Mouse (Mus musculus): Measurements from ENCODE around the gene Blm. TPM values are rescaled to one million over a fixed set of nuclear protein-coding genes. Genes with fewer than 3 reads are reported as not detected.

Blm gene
- polyA plus RNA-seq, 1 experiment from 2014 or later: 10.1 TPM

- Histone ChIP-seq H3K4me1 (peaks cover 4% of the 10 kb centered on the region; the same call in 1 of the 2 replicates), H3K9me3 (no peaks in the 10 kb centered on the region), H3K27ac (no peak overlapping the region), H3K9ac (no peak overlapping the region), H3K4me2 (peak overlapping the region; percentile 18; the same call in 1 of the 2 replicates), H3K27me3 (replicated peaks) (no peaks in the 10 kb centered on the region), H3K36me3 (replicated peaks) (no peaks in the 10 kb centered on the region), H3K4me3 (no peak overlapping the region)
- ATAC-seq (replicated peaks): no peak
- 20% methylated on average over 20 of the region's 20 CpGs for WGBS
These were observed 112.0 kb downstream of the Blm start for GRCm38 (mm10) chr7:80422759-80423480.

DNA sequence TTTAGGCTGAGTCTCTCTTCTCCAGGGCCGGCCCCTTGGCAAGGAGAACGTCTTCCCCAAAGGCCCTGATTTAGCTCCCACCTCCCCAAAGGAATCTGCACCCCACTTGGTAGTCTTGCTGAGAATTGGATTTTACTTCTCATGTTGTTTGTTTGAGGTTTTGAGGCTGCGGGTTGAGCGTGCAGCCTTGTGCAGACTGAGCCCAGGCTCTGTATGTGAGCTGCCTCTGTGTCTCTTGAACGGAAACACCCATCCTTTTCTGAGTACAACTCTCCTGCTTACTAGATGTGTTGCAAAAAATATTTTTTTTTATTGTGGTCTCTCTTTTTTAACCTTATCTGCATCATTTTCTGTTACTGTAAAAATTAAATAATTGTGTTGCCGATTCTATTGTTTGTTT is 113.3 kb downstream of the Blm start:
- Histone ChIP-seq H3K4me2 (no peak overlapping the region), H3K4me3 (no peak overlapping the region), H3K4me1 (peaks cover 4% of the 10 kb centered on the region; the same call in 1 of the 2 replicates), H3K27ac (no peak overlapping the region), H3K9ac (no peak overlapping the region), H3K36me3 (replicated peaks) (no peaks in the 10 kb centered on the region), H3K9me3 (no peaks in the 10 kb centered on the region), H3K27me3 (replicated peaks) (no peaks in the 10 kb centered on the region)
- WGBS: 93% methylated on average over 6 of the region's 6 CpGs
- no peak for ATAC-seq (replicated peaks)

GRCm38 (mm10) chr7:80420586-80420985 is 114.3 kb downstream of the Blm start:
- no peak overlapping the region for H3K4me2 ChIP-seq
- H3K36me3 ChIP-seq (replicated peaks): no peaks in the 10 kb centered on the region
- H3K27me3 ChIP-seq (replicated peaks): no peaks in the 10 kb centered on the region
- H3K4me3 ChIP-seq: no peak overlapping the region
- H3K9me3 ChIP-seq: no peaks in the 10 kb centered on the region
- 81% methylated on average over 4 of the region's 4 CpGs for WGBS
- H3K27ac ChIP-seq: no peak overlapping the region
- no peak for ATAC-seq (replicated peaks)
- peaks cover 4% of the 10 kb centered on the region; the same call in 1 of the 2 replicates for H3K4me1 ChIP-seq
- H3K9ac ChIP-seq: no peak overlapping the region

DNA sequence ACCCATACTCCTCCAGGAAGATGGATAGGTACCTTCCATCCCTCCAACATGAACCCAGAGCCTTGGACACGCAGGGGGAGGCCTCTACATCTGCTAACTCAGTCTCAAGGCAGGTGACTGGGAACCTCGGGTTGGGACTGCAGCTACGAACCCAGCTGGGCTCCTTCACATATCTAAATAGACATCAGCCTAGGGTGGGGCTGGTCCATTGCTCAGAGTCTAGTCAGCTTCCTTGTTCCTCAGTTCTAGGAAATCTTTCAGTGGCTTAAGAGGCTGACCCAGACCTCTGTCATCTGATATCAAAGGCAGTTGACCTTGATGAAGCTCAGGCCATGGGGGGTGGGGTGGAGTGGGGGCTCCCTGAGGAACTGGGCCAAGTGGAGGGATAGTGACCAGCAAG is 115.6 kb downstream of the Blm start:
- ATAC-seq (replicated peaks): no peak
- Histone ChIP-seq H3K9me3 (no peaks in the 10 kb centered on the region), H3K9ac (no peak overlapping the region), H3K4me1 (peaks cover 4% of the 10 kb centered on the region; the same call in 1 of the 2 replicates), H3K4me3 (no peak overlapping the region), H3K4me2 (no peak overlapping the region), H3K36me3 (replicated peaks) (no peaks in the 10 kb centered on the region), H3K27me3 (replicated peaks) (no peaks in the 10 kb centered on the region), H3K27ac (no peak overlapping the region)
- WGBS: 62% methylated on average over 3 of the region's 3 CpGs

GRCm38 (mm10) chr7:80418036-80418435 is 116.9 kb downstream of the Blm start:
- Histone ChIP-seq H3K27me3 (replicated peaks) (no peaks in the 10 kb centered on the region), H3K9ac (no peak overlapping the region), H3K4me3 (no peak overlapping the region), H3K27ac (no peak overlapping the region), H3K4me1 (peaks cover 2% of the 10 kb centered on the region; the same call in 1 of the 2 replicates), H3K36me3 (replicated peaks) (no peaks in the 10 kb centered on the region), H3K4me2 (no peak overlapping the region), H3K9me3 (no peaks in the 10 kb centered on the region)
- no peak for ATAC-seq (replicated peaks)
- 77% methylated on average over 3 of the region's 3 CpGs for WGBS

DNA sequence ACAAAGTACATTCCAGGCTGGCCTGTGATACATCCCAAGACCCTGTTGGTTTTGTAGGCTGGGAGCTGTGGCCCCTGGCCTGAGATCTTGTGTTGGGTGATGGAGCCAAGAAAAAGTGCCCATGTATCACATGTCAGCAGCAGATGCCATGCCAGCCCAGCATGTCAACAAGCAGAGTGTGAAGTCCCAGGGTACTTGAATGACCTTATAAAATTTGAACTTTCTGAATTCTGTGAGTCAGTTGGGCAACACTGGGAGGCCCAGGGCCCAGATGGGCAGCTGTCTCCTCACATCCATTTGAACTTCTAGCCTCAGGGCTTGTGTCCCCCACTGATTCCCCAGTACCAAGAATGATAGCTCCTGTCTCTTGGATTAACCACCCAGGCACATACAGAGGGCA is 117.3 kb downstream of the Blm start:
- Histone ChIP-seq H3K4me2 (no peak overlapping the region), H3K4me3 (no peak overlapping the region), H3K9me3 (no peaks in the 10 kb centered on the region), H3K36me3 (replicated peaks) (no peaks in the 10 kb centered on the region), H3K9ac (no peak overlapping the region), H3K27ac (no peak overlapping the region), H3K27me3 (replicated peaks) (no peaks in the 10 kb centered on the region), H3K4me1 (no peaks in the 10 kb centered on the region)
- ATAC-seq (replicated peaks): no peak

GRCm38 (mm10) chr7:80416969-80417368 is 118.0 kb downstream of the Blm start:
- 95% methylated on average over 7 of the region's 7 CpGs for WGBS
- no peak overlapping the region for H3K4me2 ChIP-seq
- H3K27ac ChIP-seq: no peak overlapping the region
- no peaks in the 10 kb centered on the region for H3K27me3 ChIP-seq (replicated peaks)
- no peak overlapping the region for H3K9ac ChIP-seq
- H3K4me3 ChIP-seq: no peak overlapping the region
- no peak for ATAC-seq (replicated peaks)
- no peaks in the 10 kb centered on the region for H3K4me1 ChIP-seq
- H3K9me3 ChIP-seq: no peaks in the 10 kb centered on the region
- H3K36me3 ChIP-seq (replicated peaks): no peaks in the 10 kb centered on the region

GRCm38 (mm10) chr7:80414303-80414855 is 120.5 kb downstream of the Blm start:
- no peak for ATAC-seq (replicated peaks)
- H3K4me1 ChIP-seq: no peaks in the 10 kb centered on the region
- 87% methylated on average over 7 of the region's 7 CpGs for WGBS
- no peak overlapping the region for H3K27ac ChIP-seq
- no peak overlapping the region for H3K4me2 ChIP-seq
- no peaks in the 10 kb centered on the region for H3K27me3 ChIP-seq (replicated peaks)
- no peaks in the 10 kb centered on the region for H3K36me3 ChIP-seq (replicated peaks)
- H3K9ac ChIP-seq: no peak overlapping the region
- H3K4me3 ChIP-seq: no peak overlapping the region
- H3K9me3 ChIP-seq: no peaks in the 10 kb centered on the region

GRCm38 (mm10) chr7:80413512-80414302 is 121.2 kb downstream of the Blm start:
- Histone ChIP-seq H3K27me3 (replicated peaks) (no peaks in the 10 kb centered on the region), H3K4me3 (no peak overlapping the region), H3K9me3 (no peaks in the 10 kb centered on the region), H3K4me1 (no peaks in the 10 kb centered on the region), H3K36me3 (replicated peaks) (no peaks in the 10 kb centered on the region), H3K4me2 (no peak overlapping the region), H3K9ac (no peak overlapping the region), H3K27ac (no peak overlapping the region)
- WGBS: 85% methylated on average over 9 of the region's 9 CpGs
- no peak for ATAC-seq (replicated peaks)

GRCm38 (mm10) chr7:80412781-80413180 is 122.1 kb downstream of the Blm start:
- Histone ChIP-seq H3K9ac (no peak overlapping the region), H3K9me3 (no peaks in the 10 kb centered on the region), H3K36me3 (replicated peaks) (no peaks in the 10 kb centered on the region), H3K4me3 (no peak overlapping the region), H3K27me3 (replicated peaks) (no peaks in the 10 kb centered on the region), H3K27ac (no peak overlapping the region), H3K4me2 (no peak overlapping the region), H3K4me1 (no peaks in the 10 kb centered on the region)
- no peak for ATAC-seq (replicated peaks)
- WGBS: 56% methylated on average over 5 of the region's 5 CpGs

GRCm38 (mm10) chr7:80412279-80412678 is 122.6 kb downstream of the Blm start:
- H3K27me3 ChIP-seq (replicated peaks): no peaks in the 10 kb centered on the region
- H3K9ac ChIP-seq: no peak overlapping the region
- no peak overlapping the region for H3K27ac ChIP-seq
- WGBS: 71% methylated on average over 10 of the region's 10 CpGs
- H3K9me3 ChIP-seq: no peaks in the 10 kb centered on the region
- no peak overlapping the region for H3K4me2 ChIP-seq
- ATAC-seq (replicated peaks): no peak
- no peak overlapping the region for H3K4me3 ChIP-seq
- no peaks in the 10 kb centered on the region for H3K36me3 ChIP-seq (replicated peaks)
- H3K4me1 ChIP-seq: no peaks in the 10 kb centered on the region

DNA sequence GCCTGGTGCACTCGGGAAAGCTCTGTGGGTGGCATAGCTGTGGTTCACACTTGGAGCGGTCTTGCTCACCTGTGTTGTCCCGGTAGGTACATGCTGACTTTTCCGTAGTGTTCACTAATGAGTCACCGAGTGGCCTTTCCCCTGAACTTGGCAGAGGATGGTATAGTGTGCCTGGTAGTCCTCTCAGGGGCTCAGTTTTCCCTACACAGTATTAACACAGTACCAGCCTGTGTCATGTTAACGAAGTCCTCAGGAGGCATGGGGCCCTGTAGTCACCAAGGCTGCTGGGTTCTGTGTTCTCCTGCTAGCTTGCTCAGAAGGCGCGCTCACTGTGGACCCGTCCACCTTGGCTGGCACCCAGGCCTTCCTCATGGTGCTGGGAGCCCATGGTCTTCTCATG is 124.5 kb downstream of the Blm start:
- Histone ChIP-seq H3K4me1 (no peaks in the 10 kb centered on the region), H3K27ac (no peak overlapping the region), H3K27me3 (replicated peaks) (no peaks in the 10 kb centered on the region), H3K36me3 (replicated peaks) (no peaks in the 10 kb centered on the region), H3K4me3 (no peak overlapping the region), H3K4me2 (no peak overlapping the region), H3K9ac (no peak overlapping the region), H3K9me3 (no peaks in the 10 kb centered on the region)
- ATAC-seq (replicated peaks): no peak
- 80% methylated on average over 9 of the region's 9 CpGs for WGBS
